Mouse (Mus musculus): ENCODE measurements at regions not wholly inside any gene's neighbourhood (a gene's known extent, or its start where the extent isn't known, plus 50 kb on each side); places are given as distances from the start of the nearest gene placed in this dataset.
"Not testable (repeated sequence)": the region's sequence is repeated elsewhere in the genome, so short reads cannot be mapped to it uniquely, and the experiment has no call there.

DNA sequence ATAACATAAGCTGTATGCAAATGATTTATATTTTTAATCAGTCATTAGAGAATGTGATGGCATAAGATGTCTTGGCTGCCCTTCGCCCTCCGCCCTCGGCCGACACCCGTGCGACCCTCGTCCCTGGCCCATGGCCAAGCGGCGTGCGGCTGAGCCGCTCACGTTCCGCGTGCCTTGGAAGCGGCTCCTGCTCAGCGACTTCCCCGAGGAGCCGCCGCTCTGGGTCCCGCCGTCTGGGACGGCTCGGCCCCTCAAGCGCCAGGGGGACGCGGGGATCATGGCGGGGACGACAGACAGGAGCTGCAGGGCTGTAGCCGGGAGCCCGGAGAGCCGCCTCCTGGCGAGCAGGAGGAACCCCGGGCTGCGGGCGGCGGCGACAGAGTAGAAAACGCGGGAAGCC, 145.5 kb upstream of the Rab39b start:
- TF ChIP-seq CTCF (conservative IDR thresholded peaks at IDR 0.05; ENCODE audit: low read length); POU5F1 (IDR thresholded peaks at IDR 0.05; ENCODE audit: borderline replicate concordance, low read length): not testable (repeated sequence)

Measured in E14TG2a.4 (cell line).